Mouse (Mus musculus) adrenal gland (tissue): ENCODE data around the gene Ndnf.

Experiments
- intact Hi-C: fragments of 180-260 bp; cut with DNase I; formaldehyde crosslinking; loops from one replicate; pipeline ENCODE4 v1.15.1; 2025

Gene Ndnf

GRCm38 (mm10) chr6:65743871-65744202 lies 72.4 kb downstream of the Ndnf start:
- intact Hi-C loops, result no loop called here

DNA sequence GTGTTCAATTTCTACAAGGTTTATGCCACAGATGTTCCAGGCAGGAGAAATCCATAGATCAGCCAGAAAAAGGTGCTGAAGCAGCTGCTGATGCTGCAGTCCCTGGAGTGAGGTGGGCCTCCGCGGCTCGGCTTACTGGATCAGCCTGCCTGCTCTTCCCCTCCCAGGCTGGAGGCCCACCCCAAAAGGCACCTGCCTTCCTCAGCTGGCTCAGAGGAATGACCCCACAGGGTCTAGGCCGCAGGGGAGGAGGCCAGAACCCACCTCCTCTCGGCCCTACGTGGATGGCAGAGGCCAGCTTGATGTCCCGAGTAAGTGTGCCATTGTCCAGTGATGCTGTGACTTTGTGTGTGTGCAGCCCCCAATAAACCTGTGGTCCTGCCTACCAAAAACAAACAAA lies 86.8 kb downstream of the Ndnf start:
- intact Hi-C loops, result no loop called here

GRCm38 (mm10) chr6:65759174-65759573 lies 87.8 kb downstream of the Ndnf start:
- intact Hi-C loops, result no loop called here

GRCm38 (mm10) chr6:65760073-65760472 lies 88.7 kb downstream of the Ndnf start:
- intact Hi-C loops, result no loop called here
